Mouse (Mus musculus): ENCODE data around the gene Mum1. TPM values are rescaled to one million over a fixed set of nuclear protein-coding genes. Genes with fewer than 3 reads are reported as not detected.

Mum1 gene
- total RNA-seq, 2 experiments from 2014 or later = 22.8 to 26.7 TPM

GRCm38 (mm10) chr10:80250573-80250972, 24.3 kb downstream of the Mum1 start:
- DNase-seq = no peak

GRCm38 (mm10) chr10:80252011-80252410, 25.8 kb downstream of the Mum1 start:
- no peak for DNase-seq

- DNase-seq = peak; percentile 42
Measured at GRCm38 (mm10) chr10:80252493-80253274, 26.4 kb downstream of the Mum1 start.

- DNase-seq = no peak
Measured at GRCm38 (mm10) chr10:80253551-80253950, 27.3 kb downstream of the Mum1 start.

- DNase-seq = no peak
Measured at GRCm38 (mm10) chr10:80254331-80255297, 28.4 kb downstream of the Mum1 start.

- peak; percentile 66 for DNase-seq
Measured at GRCm38 (mm10) chr10:80255881-80256535, 29.8 kb downstream of the Mum1 start.

GRCm38 (mm10) chr10:80257936-80258335, 31.7 kb downstream of the Mum1 start:
- no peak for DNase-seq

- DNase-seq = no peak
Measured at GRCm38 (mm10) chr10:80258752-80259462, 32.7 kb downstream of the Mum1 start.

- peak; percentile 35 for DNase-seq
Measured at GRCm38 (mm10) chr10:80259463-80259805, 33.2 kb downstream of the Mum1 start.

- DNase-seq = peak; percentile 77
Measured at GRCm38 (mm10) chr10:80259861-80260641, 33.8 kb downstream of the Mum1 start.

- peak; percentile 99 for DNase-seq
Measured at GRCm38 (mm10) chr10:80260642-80261584, 34.7 kb downstream of the Mum1 start, which contains the start of the genes Gamt and Dazap1. TSS of gene Gamt (minus strand) at chr10:80261012. TSS of gene Dazap1 (plus strand) at chr10:80261486.

- DNase-seq = peak; percentile 98
Measured at GRCm38 (mm10) chr10:80261585-80261968, 35.3 kb downstream of the Mum1 start.

GRCm38 (mm10) chr10:80262169-80262568, 35.9 kb downstream of the Mum1 start:
- no peak for DNase-seq

GRCm38 (mm10) chr10:80262776-80263365, 36.6 kb downstream of the Mum1 start:
- no peak for DNase-seq

- DNase-seq = peak; percentile 99
Measured at GRCm38 (mm10) chr10:80264341-80265148, 38.3 kb downstream of the Mum1 start.

- no peak for DNase-seq
Measured at GRCm38 (mm10) chr10:80265149-80265486, 38.9 kb downstream of the Mum1 start.

GRCm38 (mm10) chr10:80270099-80270498, 43.9 kb downstream of the Mum1 start:
- DNase-seq = no peak

- no peak for DNase-seq
Measured at GRCm38 (mm10) chr10:80270734-80271181, 44.5 kb downstream of the Mum1 start.
